Mouse (Mus musculus): ENCODE measurements around the gene Khdc1c. TPM values are rescaled to one million over a fixed set of nuclear protein-coding genes. Genes with fewer than 3 reads are reported as not detected.

Gene Khdc1c
- not detected in 2 replicates for polyA plus RNA-seq (2021; fragmentation: Nextera tagmentation)
- long read RNA-seq, experiment 1: 0 reads
- long read RNA-seq, experiment 2: 0 reads

GRCm38 (mm10) chr1:21368031-21368430, at the start of gene Khdc1c:
Gene Khdc1c, plus strand, starts transcription at chr1:21368331.

GRCm38 (mm10) chr1:21349341-21349740, 18.8 kb upstream of the Khdc1c start, which contains the start of gene Khdc1a:
Gene Khdc1a, plus strand, starts transcription at chr1:21349641.

GRCm38 (mm10) chr1:21383256-21383655, 15.1 kb downstream of the Khdc1c start, which contains the start of gene Khdc1b:
Gene Khdc1b, plus strand, starts transcription at chr1:21383556.

Other genes starting within 250 kb of the Khdc1c start
- gene Tmem14a, start 149.8 kb upstream of the Khdc1c start, polyA plus RNA-seq (2021; fragmentation: Nextera tagmentation): 135 and 144 TPM in 2 replicates
- 0.25 and 0.58 TPM in 2 replicates for gene Gsta3, start 127.7 kb upstream of the Khdc1c start, polyA plus RNA-seq (2021; fragmentation: Nextera tagmentation)
- gene Khdc1a, start 18.7 kb upstream of the Khdc1c start, polyA plus RNA-seq (2021; fragmentation: Nextera tagmentation): not detected in 2 replicates
- gene Khdc1b, start 15.2 kb downstream of the Khdc1c start, polyA plus RNA-seq (2021; fragmentation: Nextera tagmentation): not detected in 2 replicates